Mouse (Mus musculus) T-cell, adult 2 months (primary cell): ENCODE measurements around the gene Rora.

Experiments
- DNase-seq: peaks from one replicate; pipeline ENCODE4 v3.0.0; 2022; ENCODE audit warnings: low spot score

Gene Rora

GRCm38 (mm10) chr9:68759324-68759723, 105.7 kb downstream of the Rora start:
- no peak for DNase-seq

DNA sequence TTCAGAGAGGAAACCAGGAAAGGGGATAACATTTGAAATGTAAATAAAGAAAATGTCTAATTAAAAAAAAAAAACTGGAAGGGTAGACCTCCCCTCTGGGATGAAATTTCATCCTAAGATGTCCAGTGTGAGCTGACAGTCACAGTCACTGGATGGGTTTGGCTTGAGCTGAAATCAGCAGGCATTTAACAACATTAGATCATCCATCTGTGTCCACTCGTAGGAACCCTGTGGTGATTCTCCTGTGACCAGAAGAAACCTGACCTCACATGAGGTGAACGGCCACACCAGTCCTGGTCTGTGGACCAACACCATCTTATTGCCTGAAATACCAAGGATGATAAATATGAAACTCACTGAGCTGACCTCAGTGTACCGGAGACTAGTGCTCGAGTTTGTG, 106.7 kb downstream of the Rora start:
- no peak for DNase-seq

GRCm38 (mm10) chr9:68760876-68761275, 107.3 kb downstream of the Rora start:
- DNase-seq = no peak

- no peak for DNase-seq
Measured at GRCm38 (mm10) chr9:68761672-68762071, 108.1 kb downstream of the Rora start.

GRCm38 (mm10) chr9:68765595-68765994, 112.0 kb downstream of the Rora start:
- DNase-seq = no peak

GRCm38 (mm10) chr9:68769638-68770037, 116.1 kb downstream of the Rora start:
- no peak for DNase-seq

GRCm38 (mm10) chr9:68771383-68771782, 117.8 kb downstream of the Rora start:
- DNase-seq = no peak

DNA sequence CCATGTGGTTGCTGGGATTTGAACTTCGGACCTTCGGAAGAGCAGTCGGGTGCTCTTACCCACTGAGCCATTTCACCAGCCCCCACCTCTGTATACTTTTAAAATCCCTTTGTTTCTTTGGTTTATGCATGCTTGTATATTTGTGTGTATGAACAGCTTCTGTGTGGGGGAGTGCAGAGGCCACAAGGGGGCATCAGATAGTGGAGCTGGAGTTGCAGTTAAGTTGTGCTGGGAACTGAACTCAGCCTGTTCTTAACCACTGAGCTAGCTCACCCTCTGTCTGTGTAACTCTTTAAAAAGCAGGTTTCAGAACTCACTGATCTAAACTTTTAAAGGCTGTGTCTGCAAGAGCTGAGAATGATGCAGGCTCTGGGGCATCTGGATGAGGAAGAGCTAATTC, 120.2 kb downstream of the Rora start:
- DNase-seq = no peak

GRCm38 (mm10) chr9:68782011-68782410, 128.4 kb downstream of the Rora start:
- no peak for DNase-seq

DNA sequence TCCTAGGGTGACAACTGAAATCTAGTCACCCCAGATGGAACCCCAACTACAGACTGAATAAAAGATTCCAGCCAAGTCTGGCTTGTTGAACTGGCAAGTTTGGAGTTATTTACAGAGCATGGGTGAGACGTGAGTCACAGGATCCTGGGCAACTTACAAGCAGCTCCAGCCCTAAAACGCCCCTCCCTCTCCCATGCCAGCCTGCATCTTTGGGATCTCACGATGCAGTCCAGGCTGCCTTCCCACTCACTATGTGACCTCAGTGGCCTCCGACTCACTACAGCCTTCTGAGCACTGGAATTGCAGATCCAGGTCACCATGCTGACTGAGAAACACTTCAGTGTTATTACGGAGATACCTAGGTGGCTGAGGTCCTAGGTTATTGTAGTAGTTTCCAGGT, 129.0 kb downstream of the Rora start:
- DNase-seq = no peak

DNA sequence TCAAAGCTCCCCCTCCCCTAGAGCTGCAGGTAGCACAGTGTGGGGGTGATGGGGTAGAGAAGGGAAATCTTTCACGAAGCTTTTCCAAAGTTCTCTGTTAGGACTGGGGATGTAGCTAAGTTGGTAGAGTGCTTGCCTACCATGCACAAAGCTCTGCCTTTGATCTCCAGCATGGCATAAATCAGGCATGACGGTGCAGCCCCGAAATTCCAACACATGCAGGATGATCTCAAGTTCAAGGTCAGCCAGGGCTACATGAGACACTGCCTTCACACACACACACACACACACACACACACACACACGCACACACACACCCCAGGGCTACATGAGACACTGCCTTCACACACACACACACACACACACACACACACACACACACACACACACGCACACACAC, 129.7 kb downstream of the Rora start:
- DNase-seq = no peak

DNA sequence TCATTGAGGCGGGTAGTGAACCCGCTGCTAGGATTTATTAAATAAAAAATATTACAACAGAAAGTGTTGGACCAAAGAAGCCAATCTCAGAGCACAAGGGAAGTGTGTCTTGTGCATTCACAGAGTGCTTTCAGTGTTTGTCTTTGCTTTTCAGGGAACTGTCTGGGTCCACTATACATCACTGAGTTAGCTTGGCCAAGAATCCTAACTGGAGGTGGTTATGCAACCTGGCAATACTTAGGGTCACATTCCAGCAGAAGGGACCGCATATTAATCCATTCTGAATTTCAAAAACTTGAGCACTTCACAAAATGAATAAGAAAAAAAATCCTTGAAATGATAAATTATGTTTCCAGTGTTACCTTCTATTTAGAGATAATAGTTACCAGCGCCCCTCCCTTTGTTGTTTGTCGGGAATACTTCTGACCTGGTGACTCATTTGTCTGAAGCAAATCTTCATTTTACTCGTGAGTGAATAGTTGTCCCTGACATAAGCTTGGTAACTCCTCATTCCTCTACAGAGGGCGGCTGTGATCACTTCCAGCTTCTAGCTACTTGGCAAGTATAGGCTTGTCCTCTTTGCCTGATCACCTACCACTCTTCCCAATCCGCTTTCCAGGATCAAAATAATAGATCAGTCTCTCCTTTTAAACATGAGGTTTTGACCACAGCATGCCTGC, 133.2 kb downstream of the Rora start:
- DNase-seq = no peak

GRCm38 (mm10) chr9:68787665-68788064, 134.1 kb downstream of the Rora start:
- DNase-seq = no peak

DNA sequence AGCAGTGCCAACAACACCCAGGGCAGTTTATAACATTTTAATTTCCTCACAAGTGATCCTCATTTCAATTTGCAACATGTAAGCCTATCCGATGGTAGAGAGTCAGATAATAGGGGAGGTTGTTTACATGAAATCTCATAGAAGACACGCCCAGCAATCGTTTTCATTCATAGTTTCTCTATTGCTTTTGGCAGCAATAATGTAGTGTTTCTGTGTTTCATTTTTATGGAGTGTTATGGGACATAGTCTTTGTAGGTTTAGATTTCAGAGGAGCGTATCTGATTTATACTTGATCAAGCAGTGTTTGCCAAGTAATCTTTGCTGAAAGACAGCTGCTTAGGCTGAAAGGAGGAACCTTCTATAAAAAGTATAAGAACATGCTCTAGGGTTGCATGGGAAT, 137.3 kb downstream of the Rora start:
- DNase-seq = no peak

DNA sequence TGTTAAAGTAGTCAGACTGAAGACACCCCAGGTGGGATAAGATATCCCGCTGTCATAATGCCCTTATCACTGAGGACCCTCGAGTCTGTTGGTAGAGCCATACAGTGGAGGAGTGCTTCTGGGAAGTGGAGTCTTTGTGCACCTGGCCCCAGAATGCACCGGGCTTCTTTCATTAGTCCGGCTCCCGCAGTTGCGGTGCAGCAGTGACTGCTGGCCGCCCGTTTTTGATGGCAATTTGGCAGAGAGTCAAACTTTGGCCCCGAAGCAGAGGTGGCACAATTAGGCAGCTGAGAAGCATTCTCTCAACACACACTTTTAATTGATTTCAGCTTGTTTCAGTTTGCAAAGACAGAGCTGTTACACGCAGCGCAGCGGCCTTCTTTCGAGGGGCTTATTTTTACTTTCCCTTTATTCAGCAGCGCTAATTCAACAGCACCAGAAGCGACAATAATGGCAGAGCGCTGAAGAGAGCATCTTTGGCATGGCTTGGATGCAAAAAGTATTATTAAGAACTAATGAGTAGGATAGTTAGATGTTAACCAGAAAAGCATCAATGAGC, 138.5 kb downstream of the Rora start:
- no peak for DNase-seq

- DNase-seq = no peak
Measured at GRCm38 (mm10) chr9:68795314-68795713, 141.7 kb downstream of the Rora start.

GRCm38 (mm10) chr9:68798221-68798620, 144.6 kb downstream of the Rora start:
- DNase-seq = no peak

DNA sequence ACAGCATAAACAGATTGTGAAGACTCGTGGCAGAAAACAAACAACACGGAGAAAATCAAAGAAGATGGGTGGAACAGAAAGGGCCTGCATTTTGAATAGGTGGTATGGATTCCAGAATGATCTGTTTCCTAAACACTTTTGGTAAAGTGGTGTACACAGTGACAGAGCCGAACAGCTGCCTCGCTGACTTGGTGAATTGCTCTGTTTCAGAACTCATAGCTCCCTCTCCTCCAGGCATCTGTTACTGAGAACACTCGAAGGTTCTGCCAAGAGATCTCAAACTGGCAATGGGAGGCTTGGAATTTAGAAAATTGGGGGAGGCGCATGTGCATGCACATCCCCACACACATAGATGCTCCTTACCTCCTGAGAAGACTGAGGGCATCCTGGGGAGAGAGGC, 145.5 kb downstream of the Rora start:
- no peak for DNase-seq

GRCm38 (mm10) chr9:68804229-68804628, 150.6 kb downstream of the Rora start:
- no peak for DNase-seq

- no peak for DNase-seq
Measured at GRCm38 (mm10) chr9:68805776-68806175, 152.2 kb downstream of the Rora start.

DNA sequence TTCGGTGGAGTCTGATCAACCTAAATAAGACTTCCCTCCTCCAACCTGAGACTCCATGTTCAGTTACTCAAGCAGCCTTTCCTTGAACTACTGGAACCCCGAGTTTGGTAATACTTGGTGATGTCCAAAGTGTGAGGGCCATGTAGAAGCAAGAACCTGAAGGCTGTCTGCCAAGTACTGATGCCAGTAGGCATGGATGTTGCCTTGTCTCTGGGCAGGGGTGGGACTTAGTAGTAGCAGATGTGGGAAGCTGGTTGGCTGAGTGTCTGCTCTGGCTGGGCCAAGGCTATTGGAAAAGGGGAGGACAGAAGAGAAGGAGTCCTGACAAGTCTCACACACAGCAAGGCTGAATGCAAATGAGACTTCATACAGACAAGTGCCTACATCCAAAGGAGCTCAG, 154.1 kb downstream of the Rora start:
- no peak for DNase-seq

DNA sequence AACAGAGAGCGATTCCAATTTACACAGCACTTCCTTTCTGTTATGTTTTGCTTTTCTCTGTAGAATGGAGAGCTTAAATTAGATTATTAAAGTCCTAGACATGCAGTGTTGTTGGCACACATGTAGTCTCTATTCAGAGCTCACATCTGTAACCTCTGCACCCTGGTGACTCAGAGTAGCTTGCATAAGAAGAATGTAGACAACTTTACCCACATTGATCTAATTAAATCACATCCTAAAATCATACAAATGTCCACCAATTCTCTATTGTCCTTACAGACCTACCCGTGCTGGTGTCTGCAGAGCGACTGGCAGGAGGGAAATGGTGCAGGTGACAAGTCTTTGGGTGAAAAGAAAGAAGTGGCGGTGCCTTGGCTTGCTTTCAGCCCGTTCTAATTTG, 155.9 kb downstream of the Rora start:
- DNase-seq = no peak

- no peak for DNase-seq
Measured at GRCm38 (mm10) chr9:68814723-68815122, 161.1 kb downstream of the Rora start.

DNA sequence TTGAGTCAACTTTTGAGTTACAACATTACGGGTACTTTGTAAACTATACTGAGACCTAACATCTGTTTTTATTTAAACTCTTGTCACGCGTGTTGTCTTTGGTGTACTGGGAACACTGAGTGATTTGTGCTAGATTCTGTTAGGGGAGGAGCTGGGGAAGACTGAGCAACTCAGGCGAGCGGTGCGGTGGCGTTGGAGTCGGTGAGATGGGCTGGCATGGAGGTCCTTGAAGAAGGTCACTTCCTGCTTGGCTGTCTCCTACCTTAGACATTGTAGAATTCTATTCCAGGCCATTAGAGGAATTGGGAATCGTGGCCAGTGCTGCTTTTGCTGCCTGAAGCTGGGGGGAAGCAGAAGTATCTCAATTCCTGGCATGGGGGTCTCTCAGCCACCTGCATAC, 162.3 kb downstream of the Rora start:
- no peak for DNase-seq
